Mouse (Mus musculus): ENCODE results near the gene Uba2. TPM values are rescaled to one million over a fixed set of nuclear protein-coding genes. Genes with fewer than 3 reads are reported as not detected.

Uba2 gene
- polyA plus RNA-seq (2012) = 19.0 and 23.6 TPM in 2 replicates

GRCm38 (mm10) chr7:34169454-34169853 is at the start of gene Uba2:
Uba2 (minus strand) TSS chr7:34169599.

GRCm38 (mm10) chr7:34196132-34197128 is 27.0 kb upstream of the Uba2 start, which contains the start of gene Pdcd2l:
Pdcd2l (minus strand) TSS chr7:34196661.

GRCm38 (mm10) chr7:34133117-34133762 is 36.2 kb downstream of the Uba2 start, which contains the start of gene Wtip:
Wtip (minus strand) TSS chr7:34133268.

GRCm38 (mm10) chr7:34094911-34095481 is 74.4 kb downstream of the Uba2 start, which contains the start of gene Scgb1b30:
Scgb1b30 (plus strand) TSS chr7:34095431.

Other genes starting within 250 kb of the Uba2 start
- not detected in 2 replicates for gene Scgb2b26, start 224.6 kb downstream of the Uba2 start, polyA plus RNA-seq (2012)
- not detected in 2 replicates for gene Scgb2b27, start 155.7 kb downstream of the Uba2 start, polyA plus RNA-seq (2012)
- gene Scgb1b27, start 148.1 kb downstream of the Uba2 start, polyA plus RNA-seq (2012) = not detected in 2 replicates
- not detected in 2 replicates for gene Scgb1b30, start 74.2 kb downstream of the Uba2 start, polyA plus RNA-seq (2012)
- gene Wtip, start 36.3 kb downstream of the Uba2 start, polyA plus RNA-seq (2012) = 0.64 and 0.73 TPM in 2 replicates
- gene Pdcd2l, start 27.1 kb upstream of the Uba2 start, polyA plus RNA-seq (2012) = 3.6 and 5.7 TPM in 2 replicates
- 2,929 and 3,365 TPM in 2 replicates for gene Gpi1, start 60.7 kb upstream of the Uba2 start, polyA plus RNA-seq (2012)
- not detected in 2 replicates for gene Gm6096, start 81.4 kb upstream of the Uba2 start, polyA plus RNA-seq (2012)
- 14.7 and 16.1 TPM in 2 replicates for gene 4931406P16Rik, start 144.0 kb upstream of the Uba2 start, polyA plus RNA-seq (2012)
- gene Lsm14a, start 223.7 kb upstream of the Uba2 start, polyA plus RNA-seq (2012) = 30.2 and 36.5 TPM in 2 replicates